Mouse (Mus musculus) forebrain, postnatal 0 days (tissue): ENCODE data around the gene Mapk8ip2. TPM values are rescaled to one million over a fixed set of nuclear protein-coding genes. Genes with fewer than 3 reads are reported as not detected.
A peak's percentile ranks its signal among the peaks of the same experiment; 100 is the strongest.

Source experiments
- ATAC-seq: fragments of 200-750 bp; cut with Nextera tagmentation; 2 replicates; pipeline ENCODE4 v1.8.0; 2017; ENCODE audit warnings: mild to moderate bottlenecking, moderate library complexity
- DNase-seq: peaks from one replicate; pipeline ENCODE4 v3.0.0-alpha.2; 2015
- H3K27ac ChIP-seq: fragments of 300-500 bp; sonication (generic); 2 replicates; pipeline ENCODE4 v1.5.1; 2014; ENCODE audit warnings: low read depth, mild to moderate bottlenecking, antibody characterized with exemption, low read length, moderate library complexity, mixed read lengths
- H3K27me3 ChIP-seq: fragments of 300-500 bp; sonication (generic); 2 replicates; pipeline ENCODE4 v1.6.1; 2014; ENCODE audit warnings: mild to moderate bottlenecking, low read length, mixed read lengths; ENCODE audit not compliant: insufficient read depth
- H3K36me3 ChIP-seq: fragments of 300-500 bp; sonication (generic); 2 replicates; pipeline ENCODE4 v1.6.1; 2014; ENCODE audit warnings: mild to moderate bottlenecking, moderate library complexity; ENCODE audit not compliant: insufficient read depth
- H3K4me1 ChIP-seq: fragments of 300-500 bp; sonication (generic); 2 replicates; pipeline ENCODE4 v1.6.1; 2014; ENCODE audit warnings: antibody characterized with exemption; ENCODE audit not compliant: insufficient read depth
- H3K4me2 ChIP-seq: fragments of 300-500 bp; sonication (generic); 2 replicates; pipeline ENCODE4 v1.6.1; 2014; ENCODE audit warnings: low read depth, mild to moderate bottlenecking, moderate library complexity
- H3K4me3 ChIP-seq: fragments of 300-500 bp; sonication (generic); 2 replicates; pipeline ENCODE4 v1.5.1; 2014; ENCODE audit warnings: low read depth, low read length, mixed read lengths
- H3K9ac ChIP-seq: fragments of 300-500 bp; sonication (generic); 2 replicates; pipeline ENCODE4 v1.6.1; 2014; ENCODE audit warnings: mild to moderate bottlenecking
- H3K9me3 ChIP-seq: fragments of 300-500 bp; sonication (generic); 2 replicates; pipeline ENCODE4 v1.6.1; 2016; ENCODE audit warnings: low read length
- CTCF ChIP-seq: sonication (generic); IDR thresholded peaks from 2 replicates; pipeline ENCODE4 v1.5.1; 2016; ENCODE audit warnings: antibody characterized with exemption, control low read depth, low read depth
- WGBS: fragments of 180-500 bp; shearing (Covaris S2); extraction: QIAGEN DNeasy Blood & Tissue Kit; methylation state at CpG from one replicate; pipeline ENCODE4 v1.1.7; 2014; 5-methylcytosine and 5-hydroxymethylcytosine counted together
- polyA plus RNA-seq: library from polyadenylated mRNA; unstranded; fragments of >200 nt; fragmentation: Nextera tagmentation; extraction: Ambion mirVana; gene quantifications from 2 replicates; pipeline ENCODE4 v1.2.1, GENCODE M21; 2015
- total RNA-seq: library from RNA; depleted of rRNA; stranded (reverse); fragments of >200 nt; gene quantifications from 2 replicates; pipeline ENCODE4 v1.2.3, GENCODE M21; 2014

Gene Mapk8ip2
- total and polyA plus RNA-seq, 2 experiments from 2014 or later, result 70.9 to 95.8 TPM

DNA sequence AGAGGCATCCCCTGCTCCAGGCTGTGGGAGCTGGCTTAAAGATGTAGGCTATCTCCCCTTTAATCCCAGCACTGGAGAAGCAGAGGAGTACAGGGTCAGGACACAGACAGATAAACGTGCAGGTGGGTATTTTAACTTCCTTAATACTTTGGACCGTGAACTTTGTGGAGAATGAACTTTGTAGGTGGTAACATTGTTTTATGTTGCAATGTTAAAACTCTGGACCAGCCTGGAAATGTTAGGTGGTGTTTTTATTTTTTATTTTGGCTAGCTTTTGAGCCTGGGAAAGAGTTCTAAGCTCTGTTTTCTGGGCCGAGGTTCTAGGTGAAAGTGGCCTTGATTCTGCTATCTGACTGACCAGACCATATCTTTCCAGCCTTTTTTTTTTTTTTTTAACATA lies 22.4 kb upstream of the Mapk8ip2 start:
- no peak for DNase-seq
- WGBS, result 90% methylated on average over 3 of the region's 3 CpGs
- Histone ChIP-seq H3K4me2 (no peak overlapping the region), H3K4me3 (no peak overlapping the region), H3K9ac (no peak overlapping the region), H3K27ac (no peak overlapping the region), H3K4me1 (peaks cover 10% of the 10 kb centered on the region; the same call in 1 of the 2 replicates), H3K27me3 (no peaks in the 10 kb centered on the region), H3K36me3 (peaks cover 17% of the 10 kb centered on the region), H3K9me3 (no peaks in the 10 kb centered on the region)
- TF ChIP-seq CTCF, result no peak
- ATAC-seq, result no peak

DNA sequence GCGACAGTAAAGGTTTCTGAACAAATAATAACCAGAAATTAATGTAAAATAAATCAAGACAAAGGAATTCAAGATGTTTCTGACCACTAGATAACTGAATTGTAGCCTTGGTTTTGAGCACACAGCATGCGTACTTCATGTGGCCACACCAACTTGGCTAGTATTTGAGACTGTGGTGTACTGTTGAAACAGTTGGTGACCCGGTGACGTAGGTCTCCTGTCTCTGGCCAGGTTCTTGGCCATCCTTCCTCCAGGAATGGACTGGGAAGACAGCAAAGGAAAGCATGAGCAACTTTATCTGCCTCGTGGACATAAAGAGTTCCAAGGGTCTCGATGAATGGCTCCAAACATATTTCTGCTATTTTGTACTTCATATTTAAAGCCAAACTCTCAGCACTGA lies 21.9 kb upstream of the Mapk8ip2 start:
- Histone ChIP-seq H3K9ac (no peak overlapping the region), H3K27ac (no peak overlapping the region), H3K9me3 (no peaks in the 10 kb centered on the region), H3K4me2 (no peak overlapping the region), H3K27me3 (no peaks in the 10 kb centered on the region), H3K36me3 (peaks cover 12% of the 10 kb centered on the region), H3K4me1 (peaks cover 10% of the 10 kb centered on the region; the same call in 1 of the 2 replicates), H3K4me3 (no peak overlapping the region)
- WGBS, result 97% methylated on average over 6 of the region's 6 CpGs
- TF ChIP-seq CTCF, result no peak
- ATAC-seq (no peak), DNase-seq (no peak)

DNA sequence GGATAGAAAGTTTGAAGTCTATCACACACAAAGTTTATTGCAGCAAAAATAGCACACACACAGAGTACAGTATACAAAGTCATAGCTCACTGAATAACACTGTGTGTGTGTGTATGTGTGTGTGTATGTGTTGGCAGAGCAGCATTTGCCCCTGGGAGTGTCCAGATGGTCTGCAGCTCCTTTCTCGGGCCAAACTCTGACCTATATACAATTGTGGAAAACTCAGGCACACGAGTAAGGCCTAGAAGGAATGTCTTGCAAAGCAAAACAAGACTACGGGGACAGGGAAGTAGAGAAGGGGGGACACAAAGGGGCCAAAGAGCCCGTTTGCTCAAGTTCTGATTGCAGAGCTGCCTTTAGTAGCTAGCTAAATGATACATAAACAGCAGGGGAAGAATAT lies 20.8 kb upstream of the Mapk8ip2 start:
- Histone ChIP-seq H3K4me3 (no peak overlapping the region), H3K4me2 (no peak overlapping the region), H3K36me3 (peaks cover 1% of the 10 kb centered on the region; the same call in 1 of the 2 replicates), H3K4me1 (peaks cover 10% of the 10 kb centered on the region; the same call in 1 of the 2 replicates), H3K9me3 (no peaks in the 10 kb centered on the region), H3K27ac (no peak overlapping the region), H3K27me3 (no peaks in the 10 kb centered on the region), H3K9ac (no peak overlapping the region)
- DNase-seq (no peak), ATAC-seq (no peak)
- no peak for TF ChIP-seq CTCF
- 81% methylated on average over 4 of the region's 4 CpGs for WGBS

DNA sequence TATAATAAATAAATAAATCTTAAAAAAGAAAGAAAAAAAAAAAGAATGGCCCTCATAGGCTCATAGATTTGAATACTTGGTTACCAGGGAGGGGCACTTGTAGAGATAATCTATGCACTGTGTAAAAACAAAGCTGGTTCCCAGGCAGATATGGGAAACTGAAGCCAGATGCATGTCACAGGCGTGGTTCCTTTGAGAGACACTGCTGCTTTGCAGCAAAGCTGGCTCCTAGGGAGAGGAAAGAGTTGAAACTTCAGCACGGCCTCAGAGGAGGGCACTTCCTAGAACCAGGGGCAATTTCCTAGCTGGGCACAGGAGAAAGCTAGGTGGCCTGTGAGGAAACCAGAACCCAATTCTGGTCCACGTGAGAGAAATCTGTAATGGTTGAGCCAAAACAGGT lies 19.6 kb upstream of the Mapk8ip2 start:
- DNase-seq (no peak), ATAC-seq (no peak)
- Histone ChIP-seq H3K4me3 (no peak overlapping the region), H3K9me3 (no peaks in the 10 kb centered on the region), H3K27me3 (no peaks in the 10 kb centered on the region), H3K4me1 (0 out of 2 replicates have a peak, but pooled peaks cover 2% of the 10 kb centered on the region), H3K27ac (no peak overlapping the region), H3K9ac (no peak overlapping the region), H3K4me2 (no peak overlapping the region), H3K36me3 (no peaks in the 10 kb centered on the region)
- WGBS, result 64% methylated on average over 3 of the region's 3 CpGs
- TF ChIP-seq CTCF, result no peak

DNA sequence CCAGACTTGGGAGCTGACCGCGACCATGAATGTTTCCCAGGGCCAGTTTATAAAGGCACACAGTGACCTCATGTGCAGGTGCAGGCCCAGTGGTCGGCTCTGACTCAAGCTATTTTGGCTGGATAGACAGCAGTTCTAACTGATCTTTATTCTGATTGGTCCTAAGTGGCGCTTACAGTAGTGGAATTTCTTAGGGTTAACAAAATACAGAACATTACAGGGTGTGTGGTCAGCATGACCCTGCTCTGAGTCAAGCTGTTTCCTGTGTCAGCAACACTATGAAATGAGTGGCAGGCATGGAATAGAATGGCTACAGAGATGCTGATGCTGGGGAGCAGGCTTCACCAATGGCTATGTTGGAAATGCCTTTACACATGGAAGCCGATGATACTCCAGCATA lies 17.8 kb upstream of the Mapk8ip2 start:
- Histone ChIP-seq H3K4me3 (no peak overlapping the region), H3K27ac (no peak overlapping the region), H3K36me3 (no peaks in the 10 kb centered on the region), H3K9ac (no peak overlapping the region), H3K4me1 (no peaks in the 10 kb centered on the region), H3K4me2 (no peak overlapping the region), H3K27me3 (no peaks in the 10 kb centered on the region), H3K9me3 (no peaks in the 10 kb centered on the region)
- WGBS, result 90% methylated on average over 5 of the region's 5 CpGs
- ATAC-seq (no peak), DNase-seq (no peak)
- no peak for TF ChIP-seq CTCF

DNA sequence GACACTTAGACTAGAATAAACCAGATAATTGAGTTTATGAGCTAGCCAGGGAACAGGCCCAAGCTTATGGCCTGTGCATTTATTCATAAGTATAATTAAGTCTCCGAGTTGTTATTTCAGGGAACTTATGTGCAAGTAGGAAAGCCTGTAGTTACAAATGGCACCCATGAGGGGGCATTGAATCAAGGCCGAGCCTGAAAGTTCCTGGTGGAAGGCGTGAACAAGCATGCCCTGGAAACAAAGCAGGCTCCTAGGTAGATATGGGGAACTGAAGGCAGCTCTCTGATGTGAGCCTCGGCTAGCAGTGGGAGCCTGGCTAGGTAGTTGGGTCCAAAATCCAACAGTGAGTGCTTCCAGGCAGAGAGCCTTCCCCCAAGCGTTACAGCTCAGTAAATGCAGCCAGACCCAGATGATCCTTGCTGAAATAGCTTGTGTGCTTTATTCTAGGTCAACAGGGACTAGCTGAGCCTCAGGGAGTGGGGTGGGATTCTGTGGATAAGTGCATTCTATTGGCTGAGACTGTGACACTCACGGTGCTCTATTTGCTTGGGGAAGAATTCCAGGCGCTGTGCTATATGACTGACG lies 11.1 kb upstream of the Mapk8ip2 start:
- no peaks in the 10 kb centered on the region for H3K9me3 ChIP-seq
- peak; percentile 52 for TF ChIP-seq CTCF
- WGBS, result 41% methylated on average over 8 of the region's 8 CpGs
- no peak overlapping the region for H3K4me2 ChIP-seq
- H3K4me1 ChIP-seq, result no peaks in the 10 kb centered on the region
- no peaks in the 10 kb centered on the region for H3K27me3 ChIP-seq
- no peak overlapping the region for H3K4me3 ChIP-seq
- H3K27ac ChIP-seq, result no peak overlapping the region
- H3K9ac ChIP-seq, result no peak overlapping the region
- DNase-seq (peak; percentile 41), ATAC-seq (peak; percentile 55; the same call in 1 of the 2 replicates)
- no peaks in the 10 kb centered on the region for H3K36me3 ChIP-seq

DNA sequence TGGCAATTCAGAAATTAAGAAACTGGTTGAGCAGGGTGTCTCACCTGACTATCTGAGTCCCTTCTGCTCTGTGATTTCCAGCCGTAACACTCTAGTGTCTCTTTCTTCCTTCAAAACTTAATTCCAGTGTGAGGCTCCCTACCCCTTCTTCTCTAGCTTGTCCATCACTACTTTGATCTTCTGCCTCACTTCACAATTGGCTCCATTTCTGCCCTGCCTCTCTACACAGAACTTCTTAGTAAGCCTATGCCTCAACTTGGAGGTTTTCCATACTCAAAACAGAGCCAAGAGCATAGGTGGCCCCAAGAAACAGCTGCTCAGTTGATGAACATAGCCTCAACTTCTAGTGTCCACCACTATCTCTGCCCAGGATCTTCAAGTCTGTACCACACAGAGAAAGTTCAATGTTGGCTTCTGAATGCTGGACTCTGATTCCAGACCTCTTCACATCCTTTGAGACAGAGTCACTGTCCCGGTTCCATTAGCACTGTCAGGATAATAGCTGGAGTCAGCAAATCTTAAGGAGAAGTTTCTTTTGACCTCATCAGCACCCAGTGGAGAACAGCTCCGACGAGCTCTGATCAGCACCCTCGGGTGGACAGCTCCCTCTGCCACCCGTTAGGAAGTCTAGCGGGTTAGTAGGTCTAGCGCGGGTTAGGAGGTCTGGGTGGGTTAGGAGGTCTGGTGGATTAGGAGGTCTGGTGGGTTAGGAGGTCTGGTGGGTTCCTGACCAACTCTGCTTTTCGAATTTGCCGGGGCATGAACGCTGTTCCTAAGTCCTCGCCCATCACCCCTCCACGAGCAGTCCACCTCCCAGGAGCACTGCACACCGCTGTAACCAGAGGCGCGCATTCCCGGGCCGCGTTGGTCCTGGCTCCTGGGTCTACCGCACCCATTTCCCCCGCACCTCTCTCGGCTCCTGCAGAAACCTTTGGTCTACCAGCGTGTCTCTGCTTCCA lies 528 bp upstream of the Mapk8ip2 start:
- 6% methylated on average over 24 of the region's 24 CpGs for WGBS
- peaks cover 13% of the 10 kb centered on the region for H3K4me1 ChIP-seq
- H3K4me3 ChIP-seq, result peak overlapping the region; percentile 87
- DNase-seq (no peak), ATAC-seq (peak; percentile 81)
- peak overlapping the region; percentile 87 for H3K9ac ChIP-seq
- H3K27ac ChIP-seq, result peak overlapping the region; percentile 88
- TF ChIP-seq CTCF, result no peak
- H3K27me3 ChIP-seq, result no peaks in the 10 kb centered on the region
- H3K4me2 ChIP-seq, result peak overlapping the region; percentile 83
- H3K9me3 ChIP-seq, result no peaks in the 10 kb centered on the region
- peaks cover 19% of the 10 kb centered on the region for H3K36me3 ChIP-seq
